ENCODE assay signal across 8 mouse cellular contexts in the genomic region with DNA sequence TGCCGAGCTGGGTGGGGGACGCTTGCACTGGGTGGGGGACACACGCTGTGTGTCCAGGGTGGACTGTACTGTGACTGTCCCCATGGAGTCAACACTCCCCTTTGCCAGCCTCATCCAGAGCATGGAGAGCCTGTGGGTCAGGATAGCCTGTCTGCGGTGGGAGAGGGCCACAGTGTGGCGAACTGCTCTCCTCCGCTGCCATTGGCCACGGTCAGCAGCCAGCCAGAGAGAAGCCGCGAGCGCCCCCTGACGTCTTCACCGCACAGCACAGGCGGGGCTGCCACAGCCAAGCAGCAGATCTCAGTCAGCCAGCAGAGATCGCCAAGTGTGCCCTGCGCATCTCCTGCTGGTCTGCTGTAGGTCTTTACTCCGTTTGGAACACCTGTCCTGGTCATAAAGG. TPM values are rescaled to one million over a fixed set of nuclear protein-coding genes. Genes with fewer than 3 reads are reported as not detected.
DNase-seq lines count a peak whose midpoint lies in the region; ATAC-seq and TF ChIP-seq lines count a peak whose summit lies in the region.

No protein-coding gene starts in this region.

- no peak overlapping the region for H3K4me3 ChIP-seq in forebrain, embryonic 13.5 days
- no peak overlapping the region for H3K4me3 ChIP-seq in heart, postnatal 0 days (ENCODE audit: low read depth, low read length)
- peak overlapping the region; percentile 10; the same call in 1 of the 2 replicates for H3K4me3 ChIP-seq in liver, embryonic 13.5 days (replicated peaks)
- no peak overlapping the region for H3K4me3 ChIP-seq in neural tube, embryonic 11.5 days (ENCODE audit: low read depth, low read length)
- no peak overlapping the region for H3K4me3 ChIP-seq in stomach, embryonic 16.5 days (replicated peaks; ENCODE audit: low read length)

- H3K36me3 ChIP-seq in forebrain, embryonic 13.5 days (ENCODE audit: poor library complexity, severe bottlenecking), result no peaks in the 10 kb centered on the region
- H3K36me3 ChIP-seq in heart, postnatal 0 days (replicated peaks; ENCODE audit: control insufficient read depth, insufficient read depth, low read length), result no peaks in the 10 kb centered on the region
- H3K36me3 ChIP-seq in liver, embryonic 13.5 days, result no peaks in the 10 kb centered on the region
- no peaks in the 10 kb centered on the region for H3K36me3 ChIP-seq in neural tube, embryonic 11.5 days (ENCODE audit: control insufficient read depth, insufficient read depth, low read length)
- no peaks in the 10 kb centered on the region for H3K36me3 ChIP-seq in stomach, embryonic 16.5 days (ENCODE audit: control insufficient read depth, insufficient read depth, low read length)

- H3K4me2 ChIP-seq in forebrain, embryonic 13.5 days, result peak overlapping the region; percentile 37
- H3K4me2 ChIP-seq in heart, postnatal 0 days (ENCODE audit: low read depth, low read length), result 0 out of 2 replicates have a peak overlapping the region, but pooled peaks have one; percentile 11
- H3K4me2 ChIP-seq in liver, embryonic 13.5 days, result peak overlapping the region; percentile 39; the same call in 1 of the 2 replicates
- no peak overlapping the region for H3K4me2 ChIP-seq in neural tube, embryonic 11.5 days (ENCODE audit: low read depth)
- peak overlapping the region; percentile 45 for H3K4me2 ChIP-seq in stomach, embryonic 16.5 days (ENCODE audit: low read depth, low read length)

- peak; percentile 99 for TF ChIP-seq CTCF in heart, postnatal 0 days (IDR thresholded peaks at IDR 0.05; ENCODE audit: low read depth)

- ATAC-seq in cerebellum, adult (ENCODE audit: insufficient number of reproducible peaks, low FRiP score, low TSS enrichment), result peak; percentile 71
- ATAC-seq in forebrain, embryonic 13.5 days, result peak; percentile 92
- peak; percentile 73 for ATAC-seq in heart, postnatal 0 days (ENCODE audit: insufficient read depth, low read depth)
- ATAC-seq in liver, embryonic 13.5 days (ENCODE audit: low read depth), result peak; percentile 77
- peak; percentile 79 for ATAC-seq in neural tube, embryonic 11.5 days (ENCODE audit: insufficient read depth, low FRiP score, low TSS enrichment)
- ATAC-seq in stomach, embryonic 16.5 days (ENCODE audit: insufficient read depth, low FRiP score), result peak; percentile 83

- no peaks in the 10 kb centered on the region; the same call in 1 of the 2 replicates for H3K27me3 ChIP-seq in forebrain, embryonic 13.5 days
- no peaks in the 10 kb centered on the region for H3K27me3 ChIP-seq in heart, postnatal 0 days (ENCODE audit: control insufficient read depth, insufficient read depth, low read length)
- no peaks in the 10 kb centered on the region for H3K27me3 ChIP-seq in liver, embryonic 13.5 days
- no peaks in the 10 kb centered on the region for H3K27me3 ChIP-seq in neural tube, embryonic 11.5 days (ENCODE audit: control insufficient read depth, insufficient read depth, low read length)
- no peaks in the 10 kb centered on the region for H3K27me3 ChIP-seq in stomach, embryonic 16.5 days (ENCODE audit: control insufficient read depth, insufficient read depth, low read length)

- peak; percentile 85 for DNase-seq in CD4-positive, CD25-positive, alpha-beta regulatory T cell, adult 2 months (ENCODE audit: low read depth, low spot score)
- DNase-seq in heart, postnatal 0 days (ENCODE audit: low spot score), result peak; percentile 90
- DNase-seq in kidney, postnatal 36 days, result peak; percentile 93 to 95
- peak; percentile 52 for DNase-seq in liver, embryonic 13.5 days
- DNase-seq in neural tube, embryonic 11.5 days (ENCODE audit: low spot score), result peak; percentile 93

- no peak overlapping the region for H3K27ac ChIP-seq in forebrain, embryonic 13.5 days
- H3K27ac ChIP-seq in heart, postnatal 0 days (ENCODE audit: low read depth), result peak overlapping the region; percentile 96
- no peak overlapping the region for H3K27ac ChIP-seq in liver, embryonic 13.5 days
- H3K27ac ChIP-seq in neural tube, embryonic 11.5 days (ENCODE audit: low read depth, low read length), result no peak overlapping the region
- no peak overlapping the region for H3K27ac ChIP-seq in stomach, embryonic 16.5 days (ENCODE audit: low read length)

- H3K9me3 ChIP-seq in forebrain, embryonic 13.5 days (replicated peaks), result no peaks in the 10 kb centered on the region
- no peaks in the 10 kb centered on the region for H3K9me3 ChIP-seq in heart, postnatal 0 days (replicated peaks; ENCODE audit: control insufficient read depth, low read length)
- no peaks in the 10 kb centered on the region for H3K9me3 ChIP-seq in liver, embryonic 13.5 days (replicated peaks)
- no peaks in the 10 kb centered on the region for H3K9me3 ChIP-seq in neural tube, embryonic 11.5 days (ENCODE audit: control insufficient read depth, low read length)
- no peaks in the 10 kb centered on the region for H3K9me3 ChIP-seq in stomach, embryonic 16.5 days (replicated peaks; ENCODE audit: control insufficient read depth, low read length)

- H3K9ac ChIP-seq in forebrain, embryonic 13.5 days, result no peak overlapping the region
- H3K9ac ChIP-seq in heart, postnatal 0 days (replicated peaks; ENCODE audit: low read depth, low read length), result no peak overlapping the region
- H3K9ac ChIP-seq in liver, embryonic 13.5 days, result no peak overlapping the region
- H3K9ac ChIP-seq in neural tube, embryonic 11.5 days (ENCODE audit: low read length), result no peak overlapping the region
- H3K9ac ChIP-seq in stomach, embryonic 16.5 days (ENCODE audit: low read length), result peak overlapping the region; percentile 52; the same call in 1 of the 2 replicates

- 7% methylated on average over 16 of the region's 16 CpGs for WGBS in forebrain, embryonic 13.5 days
- WGBS in heart, postnatal 0 days, result 2% methylated on average over 16 of the region's 16 CpGs
- 4% methylated on average over 16 of the region's 16 CpGs for WGBS in liver, embryonic 13.5 days (ENCODE audit: insufficient replicate concordance)
- WGBS in neural tube, embryonic 11.5 days, result 6% methylated on average over 16 of the region's 16 CpGs
- WGBS in stomach, embryonic 16.5 days, result 9% methylated on average over 16 of the region's 16 CpGs

- peaks cover 28% of the 10 kb centered on the region for H3K4me1 ChIP-seq in forebrain, embryonic 13.5 days
- peaks cover 41% of the 10 kb centered on the region for H3K4me1 ChIP-seq in heart, postnatal 0 days (ENCODE audit: control insufficient read depth, insufficient read depth)
- peaks cover 15% of the 10 kb centered on the region for H3K4me1 ChIP-seq in liver, embryonic 13.5 days (replicated peaks)
- H3K4me1 ChIP-seq in neural tube, embryonic 11.5 days (ENCODE audit: control insufficient read depth, insufficient read depth, low read length), result peaks cover 7% of the 10 kb centered on the region
- peaks cover 9% of the 10 kb centered on the region; the same call in 1 of the 2 replicates for H3K4me1 ChIP-seq in stomach, embryonic 16.5 days (ENCODE audit: control insufficient read depth, insufficient read depth, low read length)

- no peak; the same call in 1 of the 2 replicates for TF ChIP-seq EP300 in heart, postnatal 0 days (IDR thresholded peaks at IDR 0.05; ENCODE audit: low read depth)

RNA-seq across cellular contexts. Expression of a gene that starts 42.6 kb away (rescaled TPM):
- polyA plus RNA-seq in forebrain, embryonic 13.5 days (2015; fragmentation: Nextera tagmentation; extraction: Ambion mirVana), result 0.50 and 0.54 TPM in 2 replicates
- 1.6 TPM in 1 of 2 replicates, not detected in the other for total RNA-seq in heart, postnatal 0 days (2014; rRNA removed; ENCODE audit: low replicate concordance)
- polyA plus RNA-seq in heart, postnatal 0 days (2015; fragmentation: Nextera tagmentation; extraction: Ambion mirVana), result 0.10 and 0.14 TPM in 2 replicates
- polyA plus RNA-seq in liver, embryonic 13.5 days (2015; fragmentation: Nextera tagmentation; extraction: Ambion mirVana), result 0.03 TPM in 1 of 2 replicates, not detected in the other
- polyA plus RNA-seq in neural tube, embryonic 11.5 days (2014; fragmentation: Nextera tagmentation; extraction: Ambion mirVana), result 0.45 and 0.76 TPM in 2 replicates
- polyA plus RNA-seq in stomach, embryonic 16.5 days (2015; fragmentation: Nextera tagmentation; extraction: Ambion mirVana), result 3.1 and 3.3 TPM in 2 replicates
